In the genomic region with DNA sequence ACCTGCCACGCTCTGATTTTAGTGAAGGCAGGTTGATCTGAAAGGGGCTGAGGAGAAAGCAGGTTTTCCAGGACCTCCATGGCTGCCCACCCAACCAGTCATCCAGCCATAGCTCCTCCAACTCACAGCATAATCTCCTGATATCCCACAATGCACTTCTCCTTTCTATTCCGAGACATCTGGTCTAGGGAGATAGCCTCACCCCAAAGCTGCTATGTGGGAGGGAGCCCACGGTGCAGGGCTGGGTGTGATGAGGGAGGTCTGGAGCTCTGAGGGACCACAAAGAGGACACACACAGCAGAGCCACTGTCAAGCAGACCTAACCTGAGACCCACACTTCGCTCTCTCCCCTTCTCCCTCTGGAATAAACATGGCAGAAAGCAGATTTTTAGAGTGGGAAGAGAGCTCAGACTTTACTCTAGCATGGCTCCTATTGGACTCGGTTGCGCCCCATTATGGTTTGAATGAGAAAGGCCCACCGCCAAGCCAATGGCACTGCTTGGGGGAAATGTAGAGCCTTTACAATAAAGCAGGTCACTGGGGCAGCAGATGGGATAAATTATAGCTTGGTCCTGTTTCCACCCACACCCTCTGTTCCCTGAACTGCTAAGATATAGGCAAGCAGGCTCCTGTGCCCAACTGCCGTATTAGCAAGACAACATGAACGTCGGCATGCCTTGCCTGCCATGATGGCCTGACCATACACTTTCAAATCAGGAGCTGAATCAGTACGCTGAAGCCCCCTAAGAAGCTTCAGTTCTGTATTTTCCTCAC, we compare ENCODE assay signal across 15 mouse cellular contexts.
DNase-seq lines count a peak whose midpoint lies in the region; ATAC-seq lines count a peak whose summit lies in the region.
"Had no signal": no experiment of that assay in that cellular context is flagged by ENCODE, and none has a peak within 500 bp of the region (broad histone marks: within the 10 kb centered on the region; RNA-seq: fewer than 3 reads in every experiment).

No protein-coding gene starts in this region.

- H3K4me3 ChIP-seq in midbrain, embryonic 10.5 days = no peak overlapping the region
- no peak overlapping the region for H3K4me3 ChIP-seq in midbrain, embryonic 11.5 days (ENCODE audit: low read depth, low read length)
- H3K4me3 ChIP-seq in hindbrain, embryonic 14.5 days (replicated peaks; ENCODE audit: low read length) = no peak overlapping the region
- H3K4me3 ChIP-seq: lung, embryonic 15.5 days had no signal

- H3K4me1 ChIP-seq in midbrain, embryonic 10.5 days = peaks cover 18% of the 10 kb centered on the region; the same call in 1 of the 2 replicates
- H3K4me1 ChIP-seq in midbrain, embryonic 11.5 days (ENCODE audit: control insufficient read depth, insufficient read depth, low read length) = no peaks in the 10 kb centered on the region
- no peaks in the 10 kb centered on the region for H3K4me1 ChIP-seq in hindbrain, embryonic 14.5 days (replicated peaks; ENCODE audit: control insufficient read depth, insufficient read depth, low read length)
- H3K4me1 ChIP-seq: lung, embryonic 15.5 days had no signal

- peak overlapping the region; percentile 14; the same call in 1 of the 2 replicates for H3K27ac ChIP-seq in midbrain, embryonic 10.5 days (replicated peaks)
- H3K27ac ChIP-seq in midbrain, embryonic 11.5 days (ENCODE audit: low read depth, low read length) = no peak overlapping the region
- no peak overlapping the region for H3K27ac ChIP-seq in hindbrain, embryonic 14.5 days
- H3K27ac ChIP-seq: lung, embryonic 15.5 days had no signal

- no peak overlapping the region for H3K4me2 ChIP-seq in midbrain, embryonic 11.5 days
- H3K4me2 ChIP-seq in hindbrain, embryonic 14.5 days (replicated peaks) = no peak overlapping the region
- H3K4me2 ChIP-seq: lung, embryonic 15.5 days had no signal

- H3K9ac ChIP-seq in midbrain, embryonic 11.5 days (ENCODE audit: low read length) = no peak overlapping the region
- no peak overlapping the region for H3K9ac ChIP-seq in hindbrain, embryonic 14.5 days
- H3K9ac ChIP-seq: lung, embryonic 15.5 days had no signal

- whole genome bisulfite sequencing in midbrain, embryonic 10.5 days = 87% methylated on average over 11 of the region's 11 CpGs
- WGBS in midbrain, embryonic 11.5 days = 88% methylated on average over 11 of the region's 11 CpGs
- 81% methylated on average over 11 of the region's 11 CpGs for WGBS in hindbrain, embryonic 14.5 days

- no peaks in the 10 kb centered on the region for H3K9me3 ChIP-seq in midbrain, embryonic 10.5 days (replicated peaks)
- no peaks in the 10 kb centered on the region for H3K9me3 ChIP-seq in midbrain, embryonic 11.5 days (ENCODE audit: control insufficient read depth, low read length)
- H3K9me3 ChIP-seq in hindbrain, embryonic 14.5 days (ENCODE audit: control insufficient read depth, low read length) = no peaks in the 10 kb centered on the region
- H3K9me3 ChIP-seq: lung, embryonic 15.5 days had no signal

- H3K27me3 ChIP-seq in midbrain, embryonic 10.5 days (ENCODE audit: low read depth, poor library complexity, severe bottlenecking) = no peaks in the 10 kb centered on the region
- H3K27me3 ChIP-seq in midbrain, embryonic 11.5 days (ENCODE audit: control insufficient read depth, insufficient read depth, low read length) = no peaks in the 10 kb centered on the region
- no peaks in the 10 kb centered on the region for H3K27me3 ChIP-seq in hindbrain, embryonic 14.5 days (ENCODE audit: control insufficient read depth, insufficient read depth, low read length)
- H3K27me3 ChIP-seq: CH12.LX; lung, embryonic 15.5 days had no signal

- ATAC-seq in midbrain, embryonic 11.5 days (ENCODE audit: low FRiP score) = no peak
- peak; percentile 30 to 32; a peak in 1 of 4 replicates for ATAC-seq in hematopoietic stem cell, adult 5-6 weeks (replicated peaks in 1 of 2; ENCODE audit: insufficient read depth in 1 of 2, low FRiP score in 2 of 2, low TSS enrichment in 1 of 2, low read depth in 1 of 2, poor library complexity in 2 of 2, severe bottlenecking in 2 of 2)
- no peak for ATAC-seq in hindbrain, embryonic 14.5 days (ENCODE audit: low FRiP score)
- ATAC-seq: hindbrain, embryonic 16.5 days; midbrain, embryonic 16.5 days had no signal

- no peak for DNase-seq in midbrain, embryonic 10.5 days (ENCODE audit: low spot score)
- no peak for DNase-seq in midbrain, embryonic 11.5 days (ENCODE audit: low spot score, missing footprints)
- peak; percentile 28 for DNase-seq in ZHBTc4 (ENCODE audit: low read depth, low spot score)
- DNase-seq in spleen, postnatal 10 days (ENCODE audit: low spot score in 2 of 2) = peak; percentile 45 to 59
- no peak for DNase-seq in thymus, postnatal 0 days (ENCODE audit: low spot score)
- no peak for DNase-seq in hindbrain, embryonic 14.5 days (ENCODE audit: low spot score)
- DNase-seq: cerebellum, adult 18-20 months; kidney, postnatal 14 days; right cerebral cortex, postnatal 4 days; thymus, postnatal 36 days had no signal

- H3K36me3 ChIP-seq in midbrain, embryonic 10.5 days = no peaks in the 10 kb centered on the region
- no peaks in the 10 kb centered on the region for H3K36me3 ChIP-seq in midbrain, embryonic 11.5 days (ENCODE audit: control insufficient read depth, insufficient read depth, low read length)
- H3K36me3 ChIP-seq in hindbrain, embryonic 14.5 days (replicated peaks; ENCODE audit: control insufficient read depth, insufficient read depth) = no peaks in the 10 kb centered on the region
- H3K36me3 ChIP-seq: lung, embryonic 15.5 days had no signal

Comparison
In these comparisons a context has a peak if more than half of its experiments do, and no peak if none do; other contexts are left out.
1. DNase-seq: peak in ZHBTc4 (single experiment) and spleen, postnatal 10 days (2 of 2); none in midbrain, embryonic 10.5 days (single experiment), midbrain, embryonic 11.5 days (single experiment), thymus, postnatal 0 days (single experiment) and hindbrain, embryonic 14.5 days (single experiment).
2. ATAC-seq: peak in hematopoietic stem cell, adult 5-6 weeks (2 of 2); none in midbrain, embryonic 11.5 days (single experiment) and hindbrain, embryonic 14.5 days (single experiment).